Mouse (Mus musculus) MEL (cell line): ENCODE measurements around the gene Kcne1l. TPM values are rescaled to one million over a fixed set of nuclear protein-coding genes. Genes with fewer than 3 reads are reported as not detected.

Experiments used
- polyA plus RNA-seq, 2 experiments: library from polyadenylated mRNA; stranded (reverse) in 1 of 2; unstranded in 1 of 2; fragments of >175 nt in 1 of 2; fragments of >200 nt in 1 of 2; gene quantifications; 2 replicates each; pipeline versions ENCODE4 v1.2.1 to v1.2.4; 2012; ENCODE audit warnings: low replicate concordance in 2 of 2, low read depth in 1 of 2; ENCODE audit not compliant: insufficient read length in 2 of 2, insufficient read depth in 1 of 2, missing spikeins in 1 of 2
- total RNA-seq: library from RNA; depleted of rRNA; stranded (reverse); fragments of 300-350 nt; gene quantifications from 2 replicates; pipeline ENCODE4 v1.2.3, GENCODE M21; 2012; rRNA removed

The Kcne1l gene
- total and polyA plus RNA-seq, 3 experiments: not detected

Other genes starting within 250 kb of the Kcne1l start
- 0.03 TPM in 1 of 2 replicates, not detected in the other for gene Gucy2f, start 109.4 kb downstream of the Kcne1l start, total RNA-seq
- not detected for gene Gucy2f, start 109.4 kb downstream of the Kcne1l start, polyA plus RNA-seq
- 2.4 and 2.6 TPM in 2 replicates for gene Nxt2, start 79.5 kb downstream of the Kcne1l start, total RNA-seq
- 1 to 10 TPM in 1 of 2 experiments, not detected in 1; 6.4 TPM for gene Nxt2, start 79.5 kb downstream of the Kcne1l start, polyA plus RNA-seq
- 17.7 and 24.2 TPM in 2 replicates for gene Acsl4, start 84.2 kb upstream of the Kcne1l start, total RNA-seq
- gene Acsl4, start 84.2 kb upstream of the Kcne1l start, polyA plus RNA-seq: 100 to 1,000 TPM in 1 of 2 experiments, 10 to 100 TPM in 1; 17.1 to 100 TPM